Mouse (Mus musculus) MEL (cell line): ENCODE measurements around the gene Pikfyve. TPM values are rescaled to one million over a fixed set of nuclear protein-coding genes. Genes with fewer than 3 reads are reported as not detected.

Experiments
- DNase-seq: peaks from one replicate; pipeline ENCODE4 v3.0.0; 2011; ENCODE audit warnings: low read depth, low spot score
- H3K27ac ChIP-seq: 2 replicates; pipeline ENCODE4 v1.5.1; 2012; ENCODE audit warnings: low read depth, mild to moderate bottlenecking, control low read depth, low read length, moderate library complexity; ENCODE audit not compliant: control insufficient read depth
- H3K27me3 ChIP-seq, 2 experiments: fragments of 150-350 bp in 1 of 2; sonication (generic) in 1 of 2; 2 replicates each; pipeline ENCODE4 v1.6.1; 2012; ENCODE audit warnings: low read length in 2 of 2, mild to moderate bottlenecking in 2 of 2, improper control_type of control experiment in 1 of 2, moderate library complexity in 1 of 2; ENCODE audit not compliant: insufficient read depth in 2 of 2, control insufficient read depth in 1 of 2
- H3K36me3 ChIP-seq, 2 experiments: 2 replicates each; pipeline ENCODE4 v1.6.1; 2012 to 2014; ENCODE audit warnings: low read length in 2 of 2, improper control_type of control experiment in 1 of 2, inconsistent platforms in 1 of 2, mild to moderate bottlenecking in 1 of 2; ENCODE audit not compliant: insufficient read depth in 2 of 2, control insufficient read depth in 1 of 2
- H3K4me1 ChIP-seq, 2 experiments: fragments of 150-350 bp in 1 of 2; sonication (generic) in 1 of 2; 2 replicates each; pipeline ENCODE4 v1.6.1; 2012; ENCODE audit warnings: low read length in 2 of 2, improper control_type of control experiment in 1 of 2, mild to moderate bottlenecking in 1 of 2; ENCODE audit not compliant: insufficient read depth in 2 of 2, control insufficient read depth in 1 of 2
- H3K4me3 ChIP-seq, 2 experiments: fragments of 150-350 bp in 1 of 2; sonication (generic) in 1 of 2; 2 replicates each; pipeline ENCODE4 v1.5.1; 2012; ENCODE audit warnings: low read depth in 2 of 2, low read length in 2 of 2, mild to moderate bottlenecking in 2 of 2, moderate library complexity in 2 of 2, control low read depth in 1 of 2, improper control_type of control experiment in 1 of 2; ENCODE audit not compliant: control insufficient read depth in 1 of 2, insufficient read depth in 1 of 2
- H3K79me2 ChIP-seq: 2 replicates; pipeline ENCODE4 v1.6.1; 2012; ENCODE audit warnings: mild to moderate bottlenecking, low read length, moderate library complexity; ENCODE audit not compliant: control insufficient read depth, poor library complexity, insufficient read depth
- H3K9ac ChIP-seq: 2 replicates; pipeline ENCODE4 v1.6.1; 2012; ENCODE audit warnings: low read depth, mild to moderate bottlenecking, control low read depth, low read length, moderate library complexity; ENCODE audit not compliant: control insufficient read depth, poor library complexity, severe bottlenecking
- H3K9me3 ChIP-seq: fragments of 150-350 bp; sonication (generic); replicated peaks from 2 replicates; pipeline ENCODE4 v1.6.1; 2012; ENCODE audit warnings: mild to moderate bottlenecking, low read length, improper control_type of control experiment, moderate library complexity; ENCODE audit not compliant: insufficient read depth
- BHLHE40 ChIP-seq: IDR thresholded peaks from 2 replicates; pipeline ENCODE4 v1.6.1; 2012; ENCODE audit warnings: low read depth, mild to moderate bottlenecking, inconsistent platforms, low read length, improper control_type of control experiment, borderline replicate concordance
- CHD1 ChIP-seq: IDR thresholded peaks from 2 replicates; pipeline ENCODE4 v1.6.1; 2012; ENCODE audit warnings: low read depth, mild to moderate bottlenecking, inconsistent platforms, low read length, improper control_type of control experiment
- CTCF ChIP-seq, 3 experiments: IDR thresholded peaks in 2 of 3; conservative IDR thresholded peaks in 1 of 3; 2 replicates each; pipeline ENCODE4 v1.5.1; 2011 to 2012; ENCODE audit warnings: low read length in 3 of 3, low read depth in 2 of 3, mild to moderate bottlenecking in 2 of 3, improper control_type of control experiment in 1 of 3, inconsistent platforms in 1 of 3, mixed read lengths in 1 of 3, moderate library complexity in 1 of 3; ENCODE audit not compliant: control insufficient read depth in 1 of 3, insufficient read depth in 1 of 3, poor library complexity in 1 of 3, severe bottlenecking in 1 of 3
- ELF1 ChIP-seq: IDR thresholded peaks from 2 replicates; pipeline ENCODE4 v1.6.1; 2014; ENCODE audit warnings: low read depth, mild to moderate bottlenecking, inconsistent platforms, low read length, improper control_type of control experiment, moderate library complexity
- EP300 ChIP-seq, 2 experiments: IDR thresholded peaks; 2 replicates each; pipeline ENCODE4 v1.6.1; 2011; ENCODE audit warnings: improper control_type of control experiment in 2 of 2, low read length in 2 of 2, low read depth in 1 of 2, mild to moderate bottlenecking in 1 of 2
- ETS1 ChIP-seq: IDR thresholded peaks from 2 replicates; pipeline ENCODE4 v1.6.1; 2012; ENCODE audit warnings: low read depth, mild to moderate bottlenecking, inconsistent platforms, low read length, improper control_type of control experiment, moderate library complexity
- GABPA ChIP-seq: IDR thresholded peaks from 2 replicates; pipeline ENCODE4 v1.6.1; 2012; ENCODE audit warnings: low read depth, mild to moderate bottlenecking, inconsistent platforms, low read length, improper control_type of control experiment, moderate library complexity
- GATA1 ChIP-seq: IDR thresholded peaks from 2 replicates; pipeline ENCODE4 v1.6.1; 2011; ENCODE audit warnings: low read depth, low read length, improper control_type of control experiment
- HCFC1 ChIP-seq: IDR thresholded peaks from 2 replicates; pipeline ENCODE4 v1.6.1; 2012; ENCODE audit warnings: low read depth, mild to moderate bottlenecking, inconsistent platforms, low read length, improper control_type of control experiment, moderate library complexity
- JUND ChIP-seq: IDR thresholded peaks from 2 replicates; pipeline ENCODE4 v1.6.1; 2011; ENCODE audit warnings: low read depth, mild to moderate bottlenecking, improper control_type of control experiment, low read length
- MAZ ChIP-seq: IDR thresholded peaks from 2 replicates; pipeline ENCODE4 v1.6.1; 2012; ENCODE audit warnings: low read depth, mild to moderate bottlenecking, inconsistent platforms, low read length, improper control_type of control experiment
- NELFE ChIP-seq: IDR thresholded peaks from 2 replicates; pipeline ENCODE4 v1.6.1; 2011; ENCODE audit warnings: low read depth, low read length, improper control_type of control experiment
- NRF1 ChIP-seq: IDR thresholded peaks from 2 replicates; pipeline ENCODE4 v1.6.1; 2014; ENCODE audit warnings: low read depth, mild to moderate bottlenecking, inconsistent platforms, low read length, improper control_type of control experiment, moderate library complexity; ENCODE audit not compliant: poor library complexity, insufficient read depth, severe bottlenecking
- POLR2A ChIP-seq, 2 experiments: IDR thresholded peaks; 2 replicates each; pipeline ENCODE4 v1.6.1; 2011 to 2012; ENCODE audit warnings: low read length in 2 of 2, mild to moderate bottlenecking in 2 of 2, control low read depth in 1 of 2, improper control_type of control experiment in 1 of 2, low read depth in 1 of 2, moderate library complexity in 1 of 2; ENCODE audit not compliant: control insufficient read depth in 1 of 2, insufficient read depth in 1 of 2, poor library complexity in 1 of 2
- POLR2AphosphoS2 ChIP-seq: IDR thresholded peaks from 2 replicates; pipeline ENCODE4 v1.6.1; 2011; ENCODE audit warnings: low read length, improper control_type of control experiment
- POLR2AphosphoS5 ChIP-seq: IDR thresholded peaks from 2 replicates; pipeline ENCODE4 v1.6.1; 2012; ENCODE audit warnings: low read depth, borderline replicate concordance, mild to moderate bottlenecking, inconsistent platforms, low read length, moderate library complexity, mixed read lengths
- RCOR1 ChIP-seq: IDR thresholded peaks from 2 replicates; pipeline ENCODE4 v1.6.1; 2012; ENCODE audit warnings: low read depth, mild to moderate bottlenecking, inconsistent platforms, low read length, improper control_type of control experiment
- SMC3 ChIP-seq: IDR thresholded peaks from 2 replicates; pipeline ENCODE4 v1.6.1; 2011; ENCODE audit warnings: low read depth, low read length, improper control_type of control experiment
- TAL1 ChIP-seq: IDR thresholded peaks from 2 replicates; pipeline ENCODE4 v1.6.1; 2012; ENCODE audit warnings: mild to moderate bottlenecking, inconsistent platforms, low read length, moderate library complexity, mixed read lengths
- TCF12 ChIP-seq: IDR thresholded peaks from 2 replicates; pipeline ENCODE4 v1.6.1; 2014; ENCODE audit warnings: low read depth, mild to moderate bottlenecking, inconsistent platforms, low read length, improper control_type of control experiment, moderate library complexity
- USF1 ChIP-seq: IDR thresholded peaks from 2 replicates; pipeline ENCODE4 v1.6.1; 2014; ENCODE audit warnings: low read depth, mild to moderate bottlenecking, inconsistent platforms, low read length, improper control_type of control experiment, moderate library complexity
- USF2 ChIP-seq, 2 experiments: IDR thresholded peaks; 2 replicates each; pipeline ENCODE4 v1.6.1; 2011 to 2012; ENCODE audit warnings: improper control_type of control experiment in 2 of 2, low read length in 2 of 2, borderline replicate concordance in 1 of 2, inconsistent platforms in 1 of 2, low read depth in 1 of 2, mild to moderate bottlenecking in 1 of 2; ENCODE audit not compliant: insufficient read depth in 1 of 2
- ZKSCAN1 ChIP-seq: IDR thresholded peaks from 2 replicates; pipeline ENCODE4 v1.6.1; 2012; ENCODE audit warnings: low read depth, mild to moderate bottlenecking, inconsistent platforms, low read length, improper control_type of control experiment, moderate library complexity
- ZMIZ1 ChIP-seq: IDR thresholded peaks from 2 replicates; pipeline ENCODE4 v1.6.1; 2012; ENCODE audit warnings: low read depth, mild to moderate bottlenecking, inconsistent platforms, low read length, improper control_type of control experiment, moderate library complexity
- polyA plus RNA-seq, 2 experiments: library from polyadenylated mRNA; stranded (reverse) in 1 of 2; unstranded in 1 of 2; fragments of >175 nt in 1 of 2; fragments of >200 nt in 1 of 2; gene quantifications; 2 replicates each; pipeline versions ENCODE4 v1.2.1 to v1.2.4; 2012; ENCODE audit warnings: low replicate concordance in 2 of 2, low read depth in 1 of 2; ENCODE audit not compliant: insufficient read length in 2 of 2, insufficient read depth in 1 of 2, missing spikeins in 1 of 2
- total RNA-seq: library from RNA; depleted of rRNA; stranded (reverse); fragments of 300-350 nt; gene quantifications from 2 replicates; pipeline ENCODE4 v1.2.3, GENCODE M21; 2012

The Pikfyve gene
- total and polyA plus RNA-seq, 3 experiments, result 11.5 to 13.3 TPM; not detected in 1

GRCm38 (mm10) chr1:65156111-65156510 is 30.4 kb upstream of the Pikfyve start:
- Histone ChIP-seq H3K79me2 (no peaks in the 10 kb centered on the region), H3K4me1 (no peaks in the 10 kb centered on the region), H3K36me3 (no peaks in the 10 kb centered on the region), H3K4me3 (no peak overlapping the region), H3K9me3 (no peaks in the 10 kb centered on the region), H3K27me3 (no peaks in the 10 kb centered on the region), H3K9ac (no peak overlapping the region), H3K27ac (no peak overlapping the region)
- DNase-seq, result no peak
- TF ChIP-seq GATA1, result no peak
- no peak for TF ChIP-seq GABPA
- TF ChIP-seq POLR2AphosphoS5, result no peak
- no peak for TF ChIP-seq JUND
- no peak for TF ChIP-seq MAZ
- no peak for TF ChIP-seq USF1
- TF ChIP-seq CHD1, result no peak
- TF ChIP-seq CTCF (IDR thresholded peaks at IDR 0.05 in 2 of 3, conservative IDR thresholded peaks at IDR 0.05 in 1 of 3; ENCODE audit: control insufficient read depth in 1 of 3, insufficient read depth in 1 of 3, low read depth in 2 of 3, low read length in 3 of 3, poor library complexity in 1 of 3, severe bottlenecking in 1 of 3), result no peak
- no peak for TF ChIP-seq EP300 (IDR thresholded peaks at IDR 0.05; ENCODE audit: low read depth in 1 of 2, low read length in 2 of 2)
- no peak for TF ChIP-seq USF2 (IDR thresholded peaks at IDR 0.05; ENCODE audit: borderline replicate concordance in 1 of 2, insufficient read depth in 1 of 2, low read depth in 1 of 2, low read length in 2 of 2)
- TF ChIP-seq ETS1, result no peak
- no peak for TF ChIP-seq POLR2A (IDR thresholded peaks at IDR 0.05; ENCODE audit: control insufficient read depth in 1 of 2, insufficient read depth in 1 of 2, low read depth in 1 of 2, low read length in 2 of 2, poor library complexity in 1 of 2)
- TF ChIP-seq TCF12, result no peak
- no peak for TF ChIP-seq NRF1
- no peak for TF ChIP-seq RCOR1
- no peak for TF ChIP-seq ZKSCAN1
- TF ChIP-seq NELFE, result no peak
- no peak for TF ChIP-seq POLR2AphosphoS2
- no peak for TF ChIP-seq HCFC1
- no peak for TF ChIP-seq SMC3

- Histone ChIP-seq H3K9me3 (no peaks in the 10 kb centered on the region), H3K9ac (no peak overlapping the region), H3K79me2 (no peaks in the 10 kb centered on the region), H3K36me3 (no peaks in the 10 kb centered on the region), H3K27me3 (no peaks in the 10 kb centered on the region), H3K27ac (no peak overlapping the region), H3K4me1 (no peaks in the 10 kb centered on the region), H3K4me3 (no peak overlapping the region)
- DNase-seq, result no peak
- no peak for TF ChIP-seq TAL1
- no peak for TF ChIP-seq HCFC1
- TF ChIP-seq BHLHE40, result no peak
- 0 out of 6 replicates have a peak, but pooled peaks of 1 of the 3 experiments have one; percentile 1 for TF ChIP-seq CTCF (IDR thresholded peaks at IDR 0.05 in 2 of 3, conservative IDR thresholded peaks at IDR 0.05 in 1 of 3; ENCODE audit: control insufficient read depth in 1 of 3, insufficient read depth in 1 of 3, low read depth in 2 of 3, low read length in 3 of 3, poor library complexity in 1 of 3, severe bottlenecking in 1 of 3)
- no peak for TF ChIP-seq ELF1
- no peak for TF ChIP-seq ZMIZ1
Observed at GRCm38 (mm10) chr1:65162210-65162609, 24.3 kb upstream of the Pikfyve start.
